Mouse (Mus musculus) lung, postnatal 14 days (tissue): ENCODE data around the gene Nabp2.
A peak's percentile ranks its signal among the peaks of the same experiment; 100 is the strongest.

Experiments
- DNase-seq: peaks from one replicate; pipeline ENCODE4 v3.0.0; 2021

Gene Nabp2

DNA sequence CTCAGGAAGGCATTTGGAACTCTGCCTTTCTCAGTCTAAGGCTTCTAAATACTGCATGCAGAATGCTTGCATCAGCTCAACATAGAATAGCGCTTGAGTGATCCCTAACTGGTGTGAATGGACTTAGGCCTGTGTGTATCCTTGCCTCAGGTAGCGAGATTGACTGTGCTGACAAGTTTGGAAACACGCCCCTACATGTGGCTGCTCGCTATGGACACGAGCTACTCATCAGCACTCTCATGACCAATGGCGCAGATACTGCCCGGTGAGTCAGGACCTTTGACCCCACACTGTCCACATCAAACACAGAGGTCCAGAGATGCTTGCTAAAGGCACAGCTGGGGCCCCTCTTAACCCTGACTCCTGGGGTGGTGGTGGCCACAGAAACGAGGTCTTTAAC is 28.8 kb downstream of the Nabp2 start:
- DNase-seq, result no peak

DNA sequence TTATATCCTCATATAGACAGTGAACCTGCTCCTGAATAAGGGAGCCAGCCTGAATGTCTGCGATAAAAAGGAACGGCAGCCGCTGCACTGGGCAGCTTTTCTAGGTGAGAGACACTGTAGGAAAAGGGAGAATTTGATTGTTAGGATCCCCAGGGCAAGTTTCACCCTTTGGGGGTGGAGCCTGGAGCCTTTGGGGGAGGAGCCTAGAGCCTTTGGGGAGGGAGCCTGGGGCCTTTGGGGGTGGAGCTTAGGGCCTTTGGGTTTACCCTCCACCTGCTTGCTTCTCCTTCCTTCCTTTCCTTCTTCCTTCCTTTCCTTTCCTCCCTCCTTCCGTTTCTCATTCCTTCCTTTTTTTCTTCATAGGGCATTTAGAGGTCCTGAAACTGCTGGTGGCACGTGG is 30.7 kb downstream of the Nabp2 start:
- DNase-seq, result no peak

DNA sequence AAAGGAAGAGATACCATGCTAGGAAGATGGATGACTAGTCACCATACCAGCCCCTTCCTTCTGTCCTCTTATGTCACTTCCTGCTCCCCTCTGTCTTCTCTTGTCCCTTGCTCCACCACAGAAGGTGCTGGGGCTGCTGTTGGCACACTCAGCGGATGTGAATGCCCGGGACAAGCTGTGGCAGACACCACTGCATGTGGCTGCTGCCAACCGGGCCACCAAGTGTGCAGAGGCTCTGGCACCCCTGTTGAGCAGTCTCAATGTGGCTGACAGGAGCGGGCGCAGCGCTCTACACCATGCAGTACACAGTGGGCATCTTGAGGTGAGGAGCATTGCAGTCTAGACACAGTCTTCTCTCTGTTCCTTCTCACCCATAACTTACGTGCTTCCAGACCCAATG is 32.0 kb downstream of the Nabp2 start:
- DNase-seq, result no peak

DNA sequence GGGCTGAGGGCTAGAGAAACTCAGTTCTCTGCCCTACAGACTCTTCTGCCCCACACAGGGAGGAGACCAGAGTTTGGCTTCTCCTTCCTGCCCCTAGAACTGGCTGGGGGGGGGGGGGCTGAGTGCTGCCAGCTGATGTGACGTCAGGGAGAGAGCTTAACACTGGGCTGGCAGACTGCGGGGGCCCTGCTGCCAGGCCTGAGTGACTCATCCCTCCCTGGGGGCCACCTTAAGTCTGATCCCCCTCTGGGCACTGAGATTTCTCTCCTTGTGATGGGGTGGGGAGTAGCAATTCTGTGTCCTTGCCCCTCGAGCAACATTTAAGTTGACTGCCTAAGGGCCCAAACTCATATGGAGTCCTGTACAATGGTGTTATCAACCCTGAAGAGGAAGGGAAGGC is 32.8 kb downstream of the Nabp2 start:
- no peak for DNase-seq

DNA sequence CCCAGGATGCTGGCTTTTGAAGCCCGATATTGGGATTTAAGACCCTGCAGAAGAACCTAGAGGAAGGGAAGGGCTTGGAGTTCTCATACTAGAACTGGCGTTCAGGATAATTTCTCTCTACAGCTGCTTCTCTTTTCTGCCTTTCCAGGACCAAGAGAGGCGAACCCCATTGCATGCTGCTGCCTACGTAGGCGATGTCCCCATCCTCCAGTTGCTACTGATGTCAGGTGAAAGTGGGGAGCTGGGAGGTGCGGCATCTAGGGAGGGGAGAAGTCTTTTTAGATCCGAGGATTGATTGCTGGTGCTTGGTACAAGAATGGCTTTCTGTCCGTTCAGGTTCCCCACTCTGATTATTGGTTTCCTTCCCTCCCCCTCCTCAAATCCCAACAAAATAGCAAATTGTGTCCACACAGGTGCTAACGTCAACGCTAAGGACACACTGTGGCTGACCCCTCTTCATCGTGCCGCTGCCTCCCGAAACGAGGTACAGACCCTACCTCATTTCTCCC is 33.3 kb downstream of the Nabp2 start:
- no peak for DNase-seq

DNA sequence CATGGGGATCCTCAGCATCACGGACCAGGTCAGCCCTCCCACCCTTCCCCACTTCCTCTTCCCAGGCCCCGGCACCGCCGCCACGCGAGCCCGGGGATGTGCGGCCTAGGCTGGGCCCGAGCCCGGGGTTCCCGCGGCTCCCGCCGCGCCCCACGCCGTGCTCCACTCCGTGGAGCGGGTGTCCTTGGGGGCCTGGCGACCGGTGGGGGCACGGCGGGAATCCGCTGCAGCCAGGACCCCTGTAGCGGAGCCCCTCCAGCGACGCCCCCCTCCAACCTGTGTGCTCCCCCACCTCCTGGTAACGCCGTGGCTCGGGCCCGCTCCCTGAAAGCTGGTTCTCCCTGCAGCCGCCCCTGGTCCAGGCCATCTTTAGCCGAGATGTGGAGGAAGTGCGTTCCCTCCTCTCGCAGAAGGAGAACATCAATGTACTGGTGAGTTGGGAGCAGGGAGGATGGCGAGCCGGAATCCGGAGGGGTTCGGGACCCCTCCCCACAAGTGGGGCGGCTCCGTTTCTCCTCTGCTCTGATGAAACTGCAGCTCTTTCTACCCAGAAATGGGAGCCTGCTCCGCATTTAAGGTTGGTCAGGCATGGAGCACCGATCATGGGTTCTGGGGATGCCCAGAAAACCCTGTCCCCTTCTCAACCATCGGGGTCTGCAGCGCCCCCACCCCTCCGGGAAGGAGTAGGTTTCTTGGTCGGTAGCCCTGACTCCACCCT is 33.9 kb downstream of the Nabp2 start:
- DNase-seq, result peak; percentile 43

DNA sequence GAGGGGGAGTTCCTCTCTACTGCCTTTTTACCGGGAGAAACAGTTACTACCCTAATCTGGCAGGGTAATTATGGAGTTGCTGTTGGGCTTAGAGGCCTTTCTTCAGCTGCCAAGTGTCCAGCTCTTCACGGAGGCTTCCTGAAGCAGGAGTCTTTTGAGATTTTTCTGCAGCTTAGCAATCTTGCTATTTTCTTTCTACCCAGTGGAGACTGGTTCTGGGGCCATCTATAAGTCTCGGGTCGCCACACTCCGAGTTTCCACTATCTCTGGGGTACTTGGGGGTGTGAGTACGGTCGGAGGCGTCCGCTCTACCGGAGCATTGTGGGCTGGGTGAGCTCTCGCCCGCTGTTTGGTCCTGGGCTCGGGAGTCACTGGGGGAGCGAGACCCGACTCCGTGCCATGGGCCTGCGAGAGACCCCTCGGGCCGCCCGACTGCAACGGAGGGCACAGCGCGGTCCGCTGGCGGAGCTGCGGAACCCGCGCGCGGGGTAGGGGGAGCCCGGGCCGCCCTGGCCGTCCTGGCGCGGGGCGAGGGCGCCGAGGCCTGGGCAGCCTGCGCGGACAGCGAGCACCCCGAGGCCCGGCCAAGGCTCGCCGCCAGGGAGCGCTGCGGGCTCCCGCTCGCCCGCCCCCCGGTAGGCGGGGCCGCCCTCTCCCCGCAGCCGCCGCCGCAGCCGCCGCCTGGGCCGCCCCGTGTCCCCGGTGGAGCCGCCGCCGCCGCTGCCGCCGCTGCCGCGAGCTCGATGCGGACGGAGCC is 34.7 kb downstream of the Nabp2 start, which contains the start of gene Ankrd52:
Ankrd52 (plus strand) TSS at position 661 of the 757 bp plus-strand sequence.
- DNase-seq, result peak; percentile 90

DNA sequence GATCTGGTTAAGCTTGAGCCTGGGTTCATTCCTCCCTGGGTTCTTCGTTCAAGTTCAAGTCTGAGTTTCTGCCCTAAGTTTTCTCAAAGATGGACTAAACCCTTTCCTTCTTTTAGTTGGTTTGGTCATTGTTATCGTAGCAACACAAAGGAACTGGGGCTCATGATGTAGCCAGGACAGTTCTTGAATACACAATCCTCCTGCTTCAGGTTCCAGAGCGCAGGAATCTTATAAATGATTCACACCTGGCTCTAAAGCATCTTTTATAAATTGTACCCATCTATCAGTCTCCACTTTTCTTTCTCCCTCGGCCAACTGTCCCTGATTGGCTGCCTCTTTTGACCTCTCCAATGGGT is 35.2 kb downstream of the Nabp2 start:
- no peak for DNase-seq

DNA sequence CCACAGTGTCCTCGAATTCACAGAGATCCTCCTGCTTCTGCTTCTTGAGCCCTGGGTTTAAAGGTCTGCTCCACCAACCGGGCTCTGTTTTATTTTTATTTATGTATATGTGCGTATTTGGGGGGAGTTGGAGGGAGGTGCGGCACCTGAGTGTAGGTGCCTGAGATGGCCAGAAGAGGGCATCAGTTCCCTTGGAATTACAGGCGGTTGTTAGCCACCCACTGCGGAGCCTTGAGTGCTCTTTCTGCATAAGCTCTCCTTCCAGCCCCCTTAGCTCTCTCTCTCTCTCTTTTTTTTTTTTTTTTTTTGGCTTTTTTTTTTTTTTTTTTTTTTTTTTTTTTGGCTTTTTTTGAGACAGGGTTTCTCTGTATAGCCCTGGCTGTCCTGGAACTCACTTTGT is 36.9 kb downstream of the Nabp2 start:
- no peak for DNase-seq

DNA sequence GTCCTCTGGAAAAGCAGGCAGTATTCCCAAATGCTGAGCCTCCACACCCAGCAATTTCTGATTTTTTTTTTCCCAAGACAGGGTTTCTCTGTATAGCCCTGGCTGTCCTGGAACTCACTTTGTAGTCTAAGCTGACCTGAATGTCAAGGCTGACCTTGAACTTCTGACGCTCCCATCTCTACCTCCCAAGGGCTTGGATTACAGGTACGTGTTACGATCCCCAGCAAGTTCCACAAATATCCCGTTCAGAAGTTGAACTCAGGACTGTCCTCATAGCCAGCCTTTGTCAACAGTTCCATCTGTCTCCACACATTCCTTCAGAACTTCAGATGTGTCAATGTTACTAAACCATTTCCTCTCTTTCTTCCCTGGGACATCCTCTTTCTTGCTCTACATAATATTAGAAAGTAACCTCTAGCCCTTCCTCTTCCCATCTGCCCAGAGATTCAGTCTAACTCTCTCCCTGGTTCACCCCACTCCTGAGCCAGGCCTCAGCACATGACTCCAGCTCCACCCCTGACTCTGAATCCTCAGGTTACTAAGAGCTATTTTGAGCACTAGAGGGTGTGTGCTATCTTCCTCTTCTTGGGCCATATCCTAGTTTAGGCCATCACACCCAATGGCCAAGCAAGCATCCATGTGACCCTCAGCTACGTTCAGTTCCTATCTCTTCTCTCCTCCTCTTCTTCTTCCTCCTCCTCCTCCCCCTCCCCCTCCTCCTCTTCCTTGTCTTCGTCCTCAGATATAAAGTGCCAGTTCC is 38.1 kb downstream of the Nabp2 start:
- DNase-seq, result no peak

DNA sequence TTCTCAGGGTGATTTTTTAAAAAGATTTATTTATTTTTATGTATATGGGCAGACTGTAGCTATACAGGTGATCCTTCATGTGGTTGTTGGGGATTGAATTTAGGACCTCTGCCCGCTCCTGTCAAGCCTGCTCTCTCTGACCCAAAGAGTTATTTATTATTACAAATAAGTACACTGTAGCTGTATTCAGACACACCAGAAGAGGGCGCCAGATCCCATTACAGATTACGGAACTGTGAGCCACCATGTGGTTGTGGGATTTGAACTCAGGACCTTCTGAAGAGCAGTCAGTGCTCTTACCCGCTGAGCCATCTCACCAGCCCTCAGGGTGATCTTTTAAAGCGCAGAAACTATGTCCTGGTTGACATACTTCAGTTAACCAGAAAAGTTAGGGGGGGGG is 39.1 kb downstream of the Nabp2 start:
- DNase-seq, result no peak

DNA sequence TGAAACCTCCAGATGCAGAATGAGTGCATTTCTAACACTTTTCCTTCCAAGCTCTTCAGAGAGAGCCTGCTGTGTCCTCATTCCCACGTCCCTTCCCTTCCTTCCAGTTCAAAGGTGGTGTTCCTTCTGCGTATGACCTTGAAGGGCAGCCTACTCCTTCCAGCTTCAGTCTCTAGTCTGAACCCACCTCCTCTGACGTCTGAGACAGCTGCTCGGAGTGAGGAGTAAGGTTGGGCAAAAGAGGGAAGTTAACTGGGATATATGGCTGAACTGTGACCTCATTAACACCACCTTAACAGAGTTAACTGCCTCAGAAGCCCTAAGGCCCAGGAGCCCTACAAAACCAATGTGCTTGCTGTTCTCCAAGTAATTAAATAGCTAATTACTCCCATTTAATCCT is 40.7 kb downstream of the Nabp2 start:
- DNase-seq, result no peak

DNA sequence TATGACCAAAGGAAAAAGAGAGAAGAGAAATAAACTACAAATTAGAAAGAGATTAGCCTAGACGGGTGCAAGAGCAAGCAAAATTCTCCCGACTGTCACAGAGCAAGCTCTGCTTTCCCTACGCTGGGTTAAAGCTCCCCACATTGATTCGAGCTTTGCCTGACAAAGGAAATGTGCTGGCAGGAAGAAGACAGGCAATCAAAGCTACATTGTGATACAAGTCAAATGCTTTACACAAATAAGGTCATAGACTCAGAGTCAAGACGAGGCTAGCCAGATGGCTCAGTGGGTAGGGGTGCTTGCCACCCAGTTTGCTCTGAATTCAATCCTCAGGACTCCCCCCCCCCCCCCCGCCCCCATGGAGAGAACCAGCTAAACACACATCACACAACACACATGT is 41.3 kb downstream of the Nabp2 start:
- DNase-seq, result no peak

DNA sequence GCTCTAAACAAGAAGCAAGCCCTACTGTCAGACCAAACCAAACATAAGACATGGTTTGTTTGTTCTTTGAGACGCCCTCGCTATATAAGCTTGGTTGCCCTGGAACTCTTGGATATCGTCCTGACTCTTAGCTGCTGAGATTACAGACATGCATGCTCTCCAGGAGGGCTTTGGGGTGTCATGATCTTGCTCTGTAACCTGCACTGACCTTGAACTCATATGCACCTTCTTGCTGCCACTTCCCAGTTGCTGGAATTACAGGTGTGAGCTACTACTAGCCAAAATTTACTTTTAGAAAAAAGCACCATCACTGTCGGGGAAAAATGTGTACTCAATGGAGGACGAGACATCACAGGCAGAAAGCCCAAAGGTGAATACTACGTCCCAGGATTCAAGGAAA is 41.7 kb downstream of the Nabp2 start:
- DNase-seq, result no peak

DNA sequence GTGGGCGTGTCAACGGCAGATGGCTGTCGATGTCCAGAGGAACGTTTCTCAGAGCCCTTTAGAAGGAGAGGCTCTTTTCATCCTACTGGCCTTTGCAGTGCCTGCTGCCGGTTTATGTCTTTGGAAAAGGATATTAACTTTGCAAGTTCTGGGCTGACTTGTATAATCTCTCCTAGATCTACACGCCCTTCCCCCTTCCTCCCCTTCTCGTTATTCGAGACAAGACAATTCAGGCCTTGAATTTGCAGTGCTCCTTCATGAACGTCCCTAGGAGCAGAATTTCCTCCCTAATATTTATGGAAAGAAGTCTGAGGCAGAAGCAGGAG is 42.1 kb downstream of the Nabp2 start:
- DNase-seq, result no peak

DNA sequence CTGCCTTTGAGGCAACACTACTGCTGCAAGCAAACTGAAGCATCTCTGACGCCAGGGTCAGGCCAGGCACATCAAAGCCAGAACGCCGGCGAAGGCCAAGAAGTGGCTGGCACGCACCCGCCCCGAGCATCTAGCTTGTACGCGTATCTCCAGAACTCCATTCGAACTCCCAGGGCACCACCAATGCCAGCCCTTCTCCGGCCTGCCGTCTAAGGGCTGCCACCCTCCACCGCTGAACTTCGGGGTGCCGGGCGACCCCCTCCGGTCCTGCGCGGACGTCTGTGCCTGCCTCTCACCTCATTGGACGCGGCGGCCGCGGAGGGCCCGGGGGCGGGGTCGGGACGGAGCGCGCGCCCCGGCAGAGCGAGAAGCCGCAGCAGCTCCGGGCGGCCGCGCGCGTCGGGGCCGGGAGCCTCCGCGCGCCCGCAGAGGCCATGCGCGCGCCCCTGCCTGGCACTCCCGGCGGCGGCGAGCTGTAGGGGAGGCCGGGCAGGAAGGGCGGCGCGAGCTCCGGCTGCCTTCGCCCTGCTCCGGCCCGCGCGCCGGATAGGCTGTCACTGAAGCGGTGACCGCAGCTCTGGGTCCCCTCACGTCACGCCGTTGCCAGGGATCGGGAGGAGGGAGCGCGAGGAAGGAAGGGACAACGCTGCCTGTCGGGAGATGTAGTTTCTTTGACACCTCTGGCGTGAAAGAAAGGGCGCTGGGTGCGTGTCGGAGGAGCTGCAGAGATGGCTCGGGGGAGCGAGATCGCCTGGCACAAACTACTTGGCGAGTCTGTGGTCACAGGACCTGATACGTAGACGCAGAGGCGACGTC is 42.7 kb downstream of the Nabp2 start, which contains the start of gene Coq10a:
Coq10a (minus strand) TSS at position 596 of the 816 bp plus-strand sequence.
- peak; percentile 89 for DNase-seq

DNA sequence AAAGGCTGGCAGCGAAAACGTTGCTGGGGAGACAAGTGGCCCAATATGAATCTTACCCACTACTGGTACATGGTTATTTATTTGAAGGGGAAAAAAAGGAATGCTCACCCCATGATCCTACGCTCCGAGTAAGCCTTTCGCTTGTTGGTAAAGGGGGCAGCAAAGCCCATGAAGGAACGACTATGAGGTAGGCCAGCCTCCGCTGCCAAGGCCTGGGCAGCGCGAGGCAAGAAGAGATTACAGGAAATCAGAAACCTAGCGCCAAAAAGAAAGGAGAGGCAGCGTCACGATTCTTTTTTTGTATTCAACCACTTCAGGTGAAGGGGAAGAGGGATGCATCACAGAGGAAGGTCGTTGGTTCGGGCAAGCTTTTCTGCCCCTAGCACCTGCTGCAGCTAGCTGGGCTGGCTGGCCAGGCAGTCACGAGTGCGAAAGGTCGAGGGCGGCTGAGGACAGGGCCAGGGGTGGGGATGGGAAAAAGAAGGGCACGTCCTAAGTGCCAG is 43.3 kb downstream of the Nabp2 start:
- DNase-seq, result no peak

DNA sequence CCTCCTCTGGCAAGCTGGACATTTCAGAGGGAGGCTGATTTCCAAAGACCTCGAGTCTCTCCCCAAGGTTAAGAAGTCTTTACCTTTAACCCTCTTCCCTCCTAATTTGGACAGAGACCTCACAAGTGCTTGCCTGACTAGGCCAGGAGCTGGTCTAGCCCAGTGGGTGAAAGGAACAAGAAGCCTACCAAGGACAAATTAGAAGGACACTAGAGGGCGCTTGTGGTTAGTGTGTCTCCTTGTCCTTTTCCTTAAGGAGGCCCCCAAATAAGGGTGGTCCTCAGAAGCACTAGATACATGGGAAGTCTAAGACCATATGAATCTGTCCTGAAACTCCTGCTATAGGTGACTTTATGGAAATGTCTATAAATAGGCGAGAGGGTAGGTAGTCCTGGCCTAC is 48.7 kb downstream of the Nabp2 start:
- peak; percentile 38 for DNase-seq

DNA sequence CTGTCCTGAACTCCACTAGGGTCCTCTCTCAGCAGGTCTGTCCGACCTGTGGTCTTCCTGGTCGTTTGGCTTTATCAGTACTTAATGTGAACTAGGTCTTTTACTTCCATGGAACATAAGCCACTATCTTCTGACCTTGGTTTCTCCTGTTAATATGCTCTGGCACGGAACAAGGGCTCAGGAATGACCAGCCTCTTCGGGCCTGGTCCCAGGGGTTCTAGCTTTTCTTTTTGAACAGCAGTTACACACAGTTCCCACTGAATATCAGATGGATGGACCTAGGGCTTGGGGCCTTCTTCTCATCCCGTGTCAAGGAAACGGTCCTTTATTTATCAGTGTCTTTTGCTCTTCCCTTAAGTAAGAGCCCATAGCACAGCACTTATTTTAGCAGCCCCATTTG is 49.5 kb downstream of the Nabp2 start:
- no peak for DNase-seq

DNA sequence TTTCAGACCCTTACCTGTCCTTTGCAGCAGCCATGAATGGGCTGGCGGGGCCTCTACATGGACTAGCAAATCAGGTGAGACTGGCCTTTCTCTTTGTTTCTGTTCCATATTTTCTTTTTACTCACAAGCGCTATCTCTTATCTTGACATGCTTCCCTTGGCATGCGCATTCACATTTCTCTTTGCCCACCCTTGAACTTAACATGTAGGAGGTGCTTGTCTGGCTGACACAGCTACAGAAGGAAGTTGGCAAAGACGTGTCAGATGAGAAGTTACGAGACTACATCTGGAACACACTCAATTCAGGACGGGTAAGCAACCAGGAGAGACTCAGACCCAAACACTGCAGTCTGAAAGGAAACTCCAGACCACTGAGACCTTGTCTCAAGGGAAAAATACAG is 52.1 kb downstream of the Nabp2 start:
- no peak for DNase-seq

DNA sequence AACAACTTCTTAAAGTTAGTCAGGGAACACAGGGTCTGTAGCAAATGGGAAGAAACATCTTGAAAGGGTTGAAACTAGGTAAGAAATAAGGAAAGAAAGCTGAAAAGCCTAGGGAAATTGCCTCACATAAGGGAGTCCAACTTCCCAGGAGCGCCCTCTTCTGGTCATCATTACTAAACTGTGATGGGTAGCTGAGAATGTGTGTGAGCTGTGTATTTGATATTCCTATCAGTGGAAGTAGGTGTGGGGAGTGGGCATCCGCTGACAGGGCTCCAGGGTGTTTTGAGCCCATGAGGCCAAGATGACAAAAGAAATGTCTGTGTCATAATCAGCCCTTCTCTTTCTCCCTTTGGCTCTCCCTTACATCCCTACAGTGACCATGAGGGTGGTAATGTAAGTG is 52.5 kb downstream of the Nabp2 start:
- DNase-seq, result peak; percentile 77
